Mouse (Mus musculus) lung, adult 2 months (tissue): ENCODE measurements around the gene Osbpl5. TPM values are rescaled to one million over a fixed set of nuclear protein-coding genes. Genes with fewer than 3 reads are reported as not detected.

Experiments used
- DNase-seq: peaks from one replicate; pipeline ENCODE4 v3.0.0; 2022
- H3K4me1 ChIP-seq: fragments of 200-500 bp; 2 replicates; pipeline ENCODE4 v1.6.1; 2011; ENCODE audit warnings: low read length; ENCODE audit not compliant: control insufficient read depth, insufficient read depth
- H3K4me3 ChIP-seq: fragments of 200-500 bp; replicated peaks from 2 replicates; pipeline ENCODE3; 2011; ENCODE audit warnings: low read depth, mild to moderate bottlenecking, control low read depth, low read length; ENCODE audit errors: extremely low read depth
- CTCF ChIP-seq: fragments of 200-500 bp; IDR thresholded peaks from 2 replicates; pipeline ENCODE4 v1.5.1; 2011; ENCODE audit warnings: mild to moderate bottlenecking, low read length, control low read depth; ENCODE audit not compliant: insufficient read depth
- POLR2A ChIP-seq: fragments of 200-500 bp; IDR thresholded peaks from 2 replicates; pipeline ENCODE4 v1.6.1; 2011; ENCODE audit warnings: low read depth, mild to moderate bottlenecking, control low read depth, low read length, borderline replicate concordance; ENCODE audit errors: extremely low read depth
- WGBS: fragments of 180-500 bp; shearing (Covaris S2); methylation state at CpG from one replicate; pipeline ENCODE4 v1.1.7; 2018; 5-methylcytosine and 5-hydroxymethylcytosine counted together
- polyA plus RNA-seq: library from polyadenylated mRNA; depleted of rRNA; stranded (reverse); fragments of >200 nt; gene quantifications from 2 replicates; pipeline ENCODE4 v1.2.3, GENCODE M21; 2012

The Osbpl5 gene
- polyA plus RNA-seq, 1 experiment, result 125 TPM

DNA sequence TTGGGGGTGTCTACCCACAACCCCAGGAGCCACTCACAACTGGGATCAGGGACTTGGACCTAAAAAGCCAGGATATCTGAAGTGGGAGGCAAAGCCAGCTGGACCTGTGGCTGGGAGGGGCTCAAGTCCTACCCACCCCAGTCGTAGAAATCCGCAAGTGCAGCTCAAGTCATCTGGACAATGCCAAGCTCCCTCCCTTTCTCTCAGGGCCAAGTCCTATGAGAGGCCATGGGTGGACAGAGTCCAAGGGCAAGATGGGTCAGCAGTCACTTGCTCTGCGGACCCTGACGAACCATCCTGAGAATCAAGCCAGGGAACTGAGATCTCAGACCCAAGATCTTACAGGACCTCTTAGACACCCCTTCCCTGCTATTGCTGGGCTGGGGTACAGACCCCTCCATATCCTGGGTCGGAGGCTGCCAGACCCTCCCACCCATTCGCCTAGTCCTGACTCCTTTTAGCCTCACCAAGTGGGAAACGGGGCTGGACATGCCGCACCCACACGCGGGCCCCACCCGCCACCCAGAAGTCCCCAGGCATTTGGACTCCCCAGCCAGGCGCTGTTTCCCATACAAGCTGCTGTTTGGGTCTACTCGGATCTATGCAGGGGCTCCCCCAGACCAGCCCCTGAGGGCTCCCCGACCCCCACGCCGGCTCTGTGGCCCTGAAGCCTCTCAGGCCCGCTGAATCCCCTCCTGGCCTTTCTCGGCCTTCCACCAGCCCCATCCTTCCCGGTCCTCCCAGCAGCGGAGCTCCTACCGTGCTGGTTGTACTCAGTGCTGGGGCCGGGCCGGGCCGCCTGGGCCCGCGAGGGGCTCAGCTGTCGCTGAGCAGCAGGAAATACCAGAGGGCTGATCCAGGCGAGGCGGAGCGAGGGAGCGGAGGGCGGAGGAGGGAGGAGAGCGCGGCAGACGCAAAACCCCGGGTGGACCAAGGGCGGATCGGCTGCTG is 17.0 kb downstream of the Osbpl5 start:
- TF ChIP-seq POLR2A (peak; percentile 82), CTCF (no peak)
- peaks cover 21% of the 10 kb centered on the region for H3K4me1 ChIP-seq
- H3K4me3 ChIP-seq, result peak overlapping the region; percentile 79
- WGBS, result 3% methylated on average over 36 of the region's 38 CpGs
- DNase-seq, result peak; percentile 84

DNA sequence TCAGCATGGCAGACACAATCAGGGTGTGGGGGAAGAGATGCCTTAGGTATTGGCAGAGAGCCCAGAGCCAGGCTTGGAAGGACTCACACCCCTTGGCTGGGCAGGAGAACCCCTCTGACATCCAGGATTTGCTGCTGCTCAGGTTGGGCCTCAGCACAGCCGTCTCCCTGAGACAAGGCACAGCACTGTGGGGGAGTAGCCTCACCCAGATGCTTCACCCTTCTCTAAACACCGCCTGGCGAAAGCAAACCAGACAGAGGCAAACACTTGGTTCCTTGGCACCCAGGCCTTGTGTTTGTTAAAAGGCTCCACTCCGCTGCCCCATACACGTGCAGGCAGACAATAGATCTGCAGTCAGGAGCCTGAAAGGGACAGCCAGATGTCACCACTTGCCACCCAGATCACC is 18.2 kb downstream of the Osbpl5 start:
- Histone ChIP-seq H3K4me1 (peaks cover 21% of the 10 kb centered on the region), H3K4me3 (peak overlapping the region; percentile 15)
- DNase-seq, result no peak
- no peak for TF ChIP-seq CTCF
- no peak for TF ChIP-seq POLR2A
- 23% methylated on average over 5 of the region's 5 CpGs for WGBS

DNA sequence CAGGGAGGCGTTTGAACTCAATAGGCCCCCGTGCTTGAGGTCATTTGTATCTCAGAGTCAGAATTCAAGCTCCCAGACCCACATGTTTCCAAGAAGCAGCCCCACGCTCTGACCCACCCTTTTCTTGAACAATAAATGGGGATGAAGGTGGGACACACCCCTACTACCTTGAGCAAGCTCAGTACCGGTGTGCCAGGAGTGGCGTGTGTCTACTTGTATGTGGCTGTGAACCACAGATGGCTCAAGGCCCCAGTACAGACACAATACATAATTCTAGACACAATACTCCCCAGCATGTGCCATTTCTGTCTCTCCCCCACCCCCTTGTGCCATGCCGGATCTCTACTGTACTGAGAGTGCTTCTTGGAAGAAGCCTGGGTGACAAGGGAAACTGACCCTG is 18.6 kb downstream of the Osbpl5 start:
- TF ChIP-seq POLR2A (no peak), CTCF (no peak)
- no peak for DNase-seq
- H3K4me1 ChIP-seq, result peaks cover 21% of the 10 kb centered on the region
- WGBS, result 57% methylated on average over 6 of the region's 6 CpGs
- no peak overlapping the region for H3K4me3 ChIP-seq

DNA sequence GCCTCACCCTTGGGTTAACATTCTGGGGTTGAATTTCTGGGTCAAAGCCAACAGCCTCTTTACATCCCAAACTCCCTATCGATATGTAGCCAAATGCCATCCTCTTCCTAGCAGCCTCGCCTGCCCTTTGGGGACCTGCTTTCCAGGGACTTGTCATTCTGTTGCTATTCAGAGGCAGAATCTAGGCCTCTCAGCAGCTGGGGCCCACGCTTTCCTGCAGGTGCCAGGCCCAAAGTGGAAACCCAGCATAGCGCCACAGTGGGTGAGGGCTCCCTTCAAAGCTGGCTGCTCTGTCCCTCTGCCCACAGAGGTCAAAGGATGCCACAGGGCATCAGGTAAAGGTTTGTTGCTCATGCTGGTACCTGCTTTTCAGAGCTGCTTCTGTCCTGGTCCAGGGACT is 23.0 kb downstream of the Osbpl5 start:
- no peak for DNase-seq
- H3K4me1 ChIP-seq, result peaks cover 18% of the 10 kb centered on the region
- TF ChIP-seq POLR2A, result no peak
- TF ChIP-seq CTCF, result no peak
- 84% methylated on average over 4 of the region's 4 CpGs for WGBS
- no peak overlapping the region for H3K4me3 ChIP-seq

DNA sequence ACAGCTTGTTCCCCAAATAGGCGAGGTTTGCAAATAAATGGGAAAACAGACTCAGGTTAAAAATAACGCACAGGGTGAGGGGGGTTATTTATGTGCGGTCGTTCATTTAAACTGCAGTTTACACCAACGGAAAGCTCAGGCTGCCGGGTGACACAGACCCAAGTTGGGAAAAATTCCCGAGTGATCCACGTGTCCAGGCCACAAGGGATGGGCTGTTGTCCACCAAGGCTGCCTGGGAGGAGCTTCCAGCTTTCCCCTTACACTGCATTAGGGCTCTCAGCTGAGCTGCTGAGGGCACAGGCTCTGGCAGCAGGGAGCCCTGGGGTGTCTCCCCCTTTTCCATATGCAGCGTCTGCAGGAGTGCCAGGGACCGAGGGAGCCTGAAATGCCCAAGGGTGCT is 26.9 kb downstream of the Osbpl5 start:
- no peak for TF ChIP-seq CTCF
- TF ChIP-seq POLR2A, result no peak
- peaks cover 12% of the 10 kb centered on the region for H3K4me1 ChIP-seq
- WGBS, result 53% methylated on average over 10 of the region's 10 CpGs
- H3K4me3 ChIP-seq, result no peak overlapping the region
- no peak for DNase-seq

DNA sequence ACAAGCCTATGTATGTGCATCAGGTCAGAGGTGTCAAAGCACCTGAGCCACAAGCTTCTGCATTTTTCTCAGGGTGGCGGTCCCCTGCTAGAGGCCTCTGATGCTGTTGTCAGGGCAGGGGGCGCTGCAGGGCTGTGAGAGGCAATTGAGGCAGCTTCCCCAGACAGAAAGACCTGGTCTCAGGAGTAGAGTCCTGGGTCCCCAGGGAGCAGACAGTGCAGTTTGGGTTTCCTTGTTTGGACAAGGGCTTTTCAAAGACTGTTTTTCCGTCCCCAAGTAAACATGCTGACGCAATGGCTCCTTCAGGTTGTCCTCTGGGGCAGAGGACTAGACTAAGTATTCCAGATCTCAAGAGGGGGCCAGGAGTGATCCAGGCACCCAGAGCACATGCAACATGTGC is 30.4 kb downstream of the Osbpl5 start:
- Histone ChIP-seq H3K4me3 (no peak overlapping the region), H3K4me1 (peaks cover 26% of the 10 kb centered on the region)
- TF ChIP-seq POLR2A, result no peak
- 78% methylated on average over 4 of the region's 4 CpGs for WGBS
- no peak for DNase-seq

DNA sequence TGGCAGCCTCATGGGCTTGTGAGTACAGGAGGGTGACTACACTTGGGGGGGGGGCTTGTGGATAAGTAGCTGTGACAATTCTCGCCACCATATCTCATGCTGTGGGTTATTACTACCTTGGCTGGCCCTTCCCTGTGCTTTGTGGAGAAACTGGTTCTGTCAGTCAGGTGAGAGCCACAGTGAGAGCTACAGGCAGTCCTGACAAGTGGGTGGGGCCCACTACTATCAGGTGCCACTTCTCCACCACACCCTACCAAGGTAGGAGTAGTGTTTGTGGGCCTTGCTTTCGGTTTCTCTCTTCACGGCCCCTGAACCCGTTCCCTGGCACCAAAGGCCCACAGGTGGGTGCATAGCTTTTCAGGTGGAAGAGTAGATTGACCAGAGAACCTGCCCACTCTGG is 32.9 kb downstream of the Osbpl5 start:
- TF ChIP-seq POLR2A (no peak), CTCF (no peak)
- peaks cover 22% of the 10 kb centered on the region for H3K4me1 ChIP-seq
- H3K4me3 ChIP-seq, result no peak overlapping the region
- WGBS, result 71% methylated on average over 4 of the region's 4 CpGs
- DNase-seq, result peak; percentile 68

DNA sequence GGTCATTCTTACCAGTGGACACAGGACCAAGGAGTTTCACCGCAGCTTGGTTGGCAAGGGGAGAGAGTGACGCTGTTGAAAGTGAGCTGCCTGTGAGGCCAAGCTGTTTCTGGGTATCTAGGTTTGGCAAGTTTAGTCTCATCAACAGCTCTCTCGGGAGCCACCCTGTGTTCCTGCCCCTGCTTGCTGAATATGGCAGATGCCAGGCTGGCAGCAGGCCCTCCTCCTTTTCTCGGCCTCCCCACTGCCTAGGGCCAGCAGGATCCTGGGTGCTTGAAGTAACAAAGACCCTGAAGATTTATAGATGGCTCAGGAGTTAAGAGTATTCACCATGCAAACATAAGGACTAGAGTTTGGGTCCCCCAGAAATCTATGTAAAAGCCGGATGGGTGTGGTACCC is 34.1 kb downstream of the Osbpl5 start:
- H3K4me1 ChIP-seq, result peaks cover 19% of the 10 kb centered on the region
- no peak overlapping the region for H3K4me3 ChIP-seq
- WGBS, result 67% methylated on average over 5 of the region's 5 CpGs
- no peak for DNase-seq
- TF ChIP-seq POLR2A, result no peak
- TF ChIP-seq CTCF, result no peak

DNA sequence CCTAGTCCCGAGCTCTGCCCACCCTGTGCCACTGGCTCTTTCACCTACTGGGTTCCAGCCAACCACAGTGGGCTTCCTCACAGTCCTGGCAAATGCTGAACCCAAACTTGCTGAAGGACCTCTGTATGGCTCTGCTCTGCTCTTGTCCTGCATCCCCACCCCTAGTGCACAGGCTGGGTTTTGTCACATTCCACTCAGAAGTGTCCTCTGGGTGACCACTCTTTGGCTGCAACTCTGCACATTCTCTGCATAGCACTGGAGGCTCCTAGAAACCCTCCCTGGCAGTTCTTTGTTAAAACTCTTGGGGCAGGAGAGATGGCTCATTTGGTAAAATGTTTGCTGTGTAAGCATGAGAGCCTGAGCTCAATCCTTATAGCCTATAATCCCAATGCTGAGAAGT is 39.0 kb downstream of the Osbpl5 start:
- no peak for DNase-seq
- TF ChIP-seq POLR2A, result no peak
- no peak for TF ChIP-seq CTCF
- 44% methylated on average over 1 of the region's 1 CpGs for WGBS
- Histone ChIP-seq H3K4me1 (peaks cover 8% of the 10 kb centered on the region; the same call in 1 of the 2 replicates), H3K4me3 (no peak overlapping the region)

DNA sequence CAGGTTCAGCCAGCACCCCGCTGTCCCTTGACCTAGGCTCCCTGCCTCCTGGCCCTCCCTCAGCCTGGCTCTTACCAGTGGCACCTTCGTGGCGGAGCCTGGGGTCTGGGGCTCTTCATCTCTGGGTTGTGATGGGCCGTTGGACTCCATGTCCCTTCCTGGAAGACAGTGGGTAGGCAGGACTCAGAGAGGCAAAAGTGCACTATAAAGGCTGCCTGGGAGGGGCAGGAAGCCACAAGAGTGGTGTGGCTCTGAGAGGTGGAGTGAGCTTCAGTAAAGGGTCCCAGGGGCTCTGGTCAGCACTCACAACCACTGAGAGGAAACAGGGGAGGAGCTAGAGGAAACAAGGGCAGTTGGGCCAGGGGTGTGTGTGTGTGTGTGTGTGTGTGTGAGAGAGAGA is 43.4 kb downstream of the Osbpl5 start:
- H3K4me1 ChIP-seq, result peaks cover 5% of the 10 kb centered on the region; the same call in 1 of the 2 replicates
- 71% methylated on average over 4 of the region's 4 CpGs for WGBS
- no peak overlapping the region for H3K4me3 ChIP-seq
- no peak for DNase-seq
- TF ChIP-seq POLR2A (no peak), CTCF (no peak)
